Mouse (Mus musculus) fat pad, adult 2 months (tissue): ENCODE measurements around the gene Nubpl.
A peak's percentile ranks its signal among the peaks of the same experiment; 100 is the strongest.
"Not testable (repeated sequence)": the region's sequence is repeated elsewhere in the genome, so short reads cannot be mapped to it uniquely, and the experiment has no call there.

Experiments used
- DNase-seq: peaks from one replicate; pipeline ENCODE4 v3.0.0-alpha.2; 2011; ENCODE audit warnings: low read depth, low spot score; ENCODE audit errors: extremely low read depth

Nubpl gene

GRCm38 (mm10) chr12:52231929-52232328 is 134.4 kb downstream of the Nubpl start:
- not testable (repeated sequence) for DNase-seq

- no peak for DNase-seq
These were observed 145.2 kb downstream of the Nubpl start for GRCm38 (mm10) chr12:52242712-52243111.

- no peak for DNase-seq
These were observed 149.9 kb downstream of the Nubpl start for GRCm38 (mm10) chr12:52247438-52247837.

GRCm38 (mm10) chr12:52248531-52248930 is 151.0 kb downstream of the Nubpl start:
- no peak for DNase-seq

- no peak for DNase-seq
These were observed 156.6 kb downstream of the Nubpl start for GRCm38 (mm10) chr12:52254089-52254488.

- DNase-seq = no peak
These were observed 170.6 kb downstream of the Nubpl start for GRCm38 (mm10) chr12:52268131-52268530.

- DNase-seq = no peak
These were observed 175.3 kb downstream of the Nubpl start for GRCm38 (mm10) chr12:52272828-52273227.

GRCm38 (mm10) chr12:52276320-52276719 is 178.8 kb downstream of the Nubpl start:
- no peak for DNase-seq

- DNase-seq = no peak
These were observed 183.7 kb downstream of the Nubpl start for GRCm38 (mm10) chr12:52281232-52281631.

- no peak for DNase-seq
These were observed 186.9 kb downstream of the Nubpl start for GRCm38 (mm10) chr12:52284471-52284870.

GRCm38 (mm10) chr12:52286802-52287201 is 189.3 kb downstream of the Nubpl start:
- DNase-seq = no peak

- DNase-seq = no peak
These were observed 191.0 kb downstream of the Nubpl start for GRCm38 (mm10) chr12:52288537-52288936.

GRCm38 (mm10) chr12:52288941-52289567 is 191.5 kb downstream of the Nubpl start:
- no peak for DNase-seq

- DNase-seq = no peak
These were observed 192.1 kb downstream of the Nubpl start for GRCm38 (mm10) chr12:52289594-52289993.

GRCm38 (mm10) chr12:52293931-52294330 is 196.4 kb downstream of the Nubpl start:
- no peak for DNase-seq

GRCm38 (mm10) chr12:52297988-52298387 is 200.5 kb downstream of the Nubpl start:
- DNase-seq = no peak

GRCm38 (mm10) chr12:52298683-52299082 is 201.1 kb downstream of the Nubpl start:
- DNase-seq = no peak

- DNase-seq = no peak
These were observed 205.4 kb downstream of the Nubpl start for GRCm38 (mm10) chr12:52302961-52303360.

GRCm38 (mm10) chr12:52306348-52306747 is 208.8 kb downstream of the Nubpl start:
- DNase-seq = no peak

- DNase-seq = no peak
These were observed 209.9 kb downstream of the Nubpl start for GRCm38 (mm10) chr12:52307331-52307982.

- DNase-seq = no peak
These were observed 211.1 kb downstream of the Nubpl start for GRCm38 (mm10) chr12:52308628-52309027.

GRCm38 (mm10) chr12:52314818-52315217 is 217.3 kb downstream of the Nubpl start:
- DNase-seq = peak; percentile 37

- DNase-seq = no peak
These were observed 220.1 kb downstream of the Nubpl start for GRCm38 (mm10) chr12:52317635-52318034.
